Mouse (Mus musculus) lung, adult 2 months (tissue): ENCODE measurements around the gene Hist1h2bl. TPM values are rescaled to one million over a fixed set of nuclear protein-coding genes. Genes with fewer than 3 reads are reported as not detected.
"Not testable (repeated sequence)": the region's sequence is repeated elsewhere in the genome, so short reads cannot be mapped to it uniquely, and the experiment has no call there.

Source experiments
- DNase-seq: peaks from one replicate; pipeline ENCODE4 v3.0.0; 2022
- H3K4me1 ChIP-seq: fragments of 200-500 bp; 2 replicates; pipeline ENCODE4 v1.6.1; 2011; ENCODE audit warnings: low read length; ENCODE audit not compliant: control insufficient read depth, insufficient read depth
- H3K4me3 ChIP-seq: fragments of 200-500 bp; replicated peaks from 2 replicates; pipeline ENCODE3; 2011; ENCODE audit warnings: low read depth, mild to moderate bottlenecking, control low read depth, low read length; ENCODE audit errors: extremely low read depth
- CTCF ChIP-seq: fragments of 200-500 bp; IDR thresholded peaks from 2 replicates; pipeline ENCODE4 v1.5.1; 2011; ENCODE audit warnings: mild to moderate bottlenecking, low read length, control low read depth; ENCODE audit not compliant: insufficient read depth
- POLR2A ChIP-seq: fragments of 200-500 bp; IDR thresholded peaks from 2 replicates; pipeline ENCODE4 v1.6.1; 2011; ENCODE audit warnings: low read depth, mild to moderate bottlenecking, control low read depth, low read length, borderline replicate concordance; ENCODE audit errors: extremely low read depth
- WGBS: fragments of 180-500 bp; shearing (Covaris S2); methylation state at CpG from one replicate; pipeline ENCODE4 v1.1.7; 2018; 5-methylcytosine and 5-hydroxymethylcytosine counted together
- polyA plus RNA-seq: library from polyadenylated mRNA; depleted of rRNA; stranded (reverse); fragments of >200 nt; gene quantifications from 2 replicates; pipeline ENCODE4 v1.2.3, GENCODE M21; 2012

Hist1h2bl gene
- polyA plus RNA-seq, 1 experiment: 1.6 TPM

- no peak overlapping the region for H3K4me3 ChIP-seq
- TF ChIP-seq CTCF (no peak), POLR2A (no peak)
- peaks cover 7% of the 10 kb centered on the region for H3K4me1 ChIP-seq
- WGBS: 5% methylated on average over 11 of the region's 11 CpGs
- DNase-seq: no peak
Measured at GRCm38 (mm10) chr13:21722373-21722925, 6.5 kb upstream of the Hist1h2bl start.

- peak; percentile 55; the same call in 1 of the 2 replicates for TF ChIP-seq POLR2A
- H3K4me3 ChIP-seq: peak within 1 kb of the TSS; percentile 61
- DNase-seq: peak; percentile 41
- WGBS: under 1% methylated on average over 37 of the region's 37 CpGs
- H3K4me1 ChIP-seq: not testable (repeated sequence)
Measured at GRCm38 (mm10) chr13:21721757-21722372, 5.9 kb upstream of the Hist1h2bl start, which contains the start of gene Hist1h2bm. Gene Hist1h2bm, plus strand, starts transcription at chr13:21722044.

GRCm38 (mm10) chr13:21721107-21721756 lies 5.3 kb upstream of the Hist1h2bl start:
- Histone ChIP-seq H3K4me1 (peaks cover 11% of the 10 kb centered on the region), H3K4me3 (peak overlapping the region; percentile 61)
- 2% methylated on average over 24 of the region's 44 CpGs for WGBS
- DNase-seq: not testable (repeated sequence)

- whole genome bisulfite sequencing: 77% methylated on average over 4 of the region's 4 CpGs
- H3K4me3 ChIP-seq: no peak overlapping the region
- no peak for DNase-seq
- peaks cover 20% of the 10 kb centered on the region for H3K4me1 ChIP-seq
- TF ChIP-seq CTCF (no peak), POLR2A (no peak)
Measured at GRCm38 (mm10) chr13:21718381-21719080, 2.6 kb upstream of the Hist1h2bl start.

- Histone ChIP-seq H3K4me1 (peaks cover 20% of the 10 kb centered on the region), H3K4me3 (peak within 1 kb of the TSS; percentile 56)
- DNase-seq: peak; percentile 55
- 4% methylated on average over 32 of the region's 56 CpGs for WGBS
Measured at GRCm38 (mm10) chr13:21717397-21718357, 1.7 kb upstream of the Hist1h2bl start, which contains the start of gene Hist1h3h. Gene Hist1h3h, plus strand, starts transcription at chr13:21717659.

GRCm38 (mm10) chr13:21716540-21717391 lies 823 bp upstream of the Hist1h2bl start:
- Histone ChIP-seq H3K4me3 (peak overlapping the region; percentile 56), H3K4me1 (peaks cover 15% of the 10 kb centered on the region)
- WGBS: under 1% methylated on average over 15 of the region's 38 CpGs
- peak; percentile 19 for DNase-seq

GRCm38 (mm10) chr13:21715131-21715863 lies 646 bp downstream of the Hist1h2bl start:
- under 1% methylated on average over 22 of the region's 22 CpGs for whole genome bisulfite sequencing
- DNase-seq: no peak
- peak overlapping the region; percentile 9 for H3K4me3 ChIP-seq
- TF ChIP-seq POLR2A (no peak), CTCF (no peak)
- H3K4me1 ChIP-seq: peaks cover 19% of the 10 kb centered on the region

GRCm38 (mm10) chr13:21714725-21715124 lies 1.2 kb downstream of the Hist1h2bl start:
- Histone ChIP-seq H3K4me3 (no peak overlapping the region), H3K4me1 (peaks cover 19% of the 10 kb centered on the region)
- TF ChIP-seq CTCF: peak; percentile 56; the same call in 1 of the 2 replicates
- no peak for TF ChIP-seq POLR2A
- WGBS: under 1% methylated on average over 7 of the region's 7 CpGs
- peak; percentile 49 for DNase-seq
